Mouse (Mus musculus): ENCODE measurements at regions not wholly inside any gene's neighbourhood (a gene's known extent, or its start where the extent isn't known, plus 50 kb on each side); places are given as distances from the start of the nearest gene placed in this dataset.

DNA sequence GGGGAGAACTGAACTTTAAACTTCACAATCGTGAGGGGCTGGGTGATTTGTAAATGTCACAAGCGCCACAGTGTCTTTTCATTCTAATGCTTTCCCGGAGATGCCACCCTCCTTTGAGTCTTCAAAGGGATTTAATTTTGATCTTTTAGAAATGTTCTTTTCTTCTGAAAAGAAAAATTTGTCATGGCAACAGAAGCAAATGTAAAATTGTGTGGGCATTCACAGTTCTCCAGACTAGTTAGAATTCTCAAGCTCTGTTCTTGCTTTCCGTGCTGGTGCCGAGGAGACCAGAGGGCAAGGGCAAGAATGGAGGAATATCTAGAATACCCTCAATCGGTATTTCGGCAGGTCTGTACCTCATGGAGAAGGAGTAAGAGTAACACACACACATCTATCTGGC, 164.1 kb upstream of the Ccdc122 start:
- DNase-seq (ENCODE audit: low spot score in 2 of 2): no peak

DNA sequence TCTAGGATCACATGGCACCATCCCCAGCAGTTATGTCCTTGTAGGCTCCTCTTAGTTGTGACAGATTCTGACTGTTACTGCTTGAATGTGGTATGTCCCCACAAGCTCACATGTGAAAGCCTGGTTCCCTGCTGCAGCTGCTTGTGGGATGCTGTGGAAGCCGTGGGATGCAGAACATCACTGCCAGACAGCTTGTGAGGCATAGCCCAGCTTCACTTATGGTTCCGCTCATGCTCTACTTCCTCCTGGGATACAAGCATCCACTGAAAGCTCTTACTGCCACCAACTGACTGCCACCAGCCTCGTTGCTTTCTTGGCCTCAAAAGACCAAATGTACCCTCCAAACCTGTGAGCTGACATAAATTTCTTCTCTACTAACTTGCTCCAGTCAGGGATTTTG, 167.7 kb upstream of the Ccdc122 start:
- no peak for DNase-seq (ENCODE audit: low spot score in 2 of 2)

DNA sequence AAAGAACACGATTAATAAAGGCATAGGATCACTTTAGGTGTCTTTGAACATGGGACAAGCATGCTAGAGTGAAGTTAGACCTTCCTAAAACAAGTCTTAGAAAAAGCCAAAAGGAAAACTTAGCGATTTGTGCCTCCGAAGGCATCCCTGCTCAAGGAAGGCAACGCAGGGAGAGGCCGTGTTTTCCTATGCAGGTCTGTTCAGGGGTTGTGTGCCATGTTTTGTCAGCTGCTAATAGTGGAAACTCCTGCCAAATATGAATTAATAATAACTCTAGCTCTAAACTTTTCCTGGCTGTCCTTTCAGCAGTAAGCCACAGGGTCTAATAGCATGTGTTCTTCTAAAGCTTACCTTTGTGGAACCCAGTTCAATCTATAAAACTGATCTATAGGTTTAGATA, 168.4 kb upstream of the Ccdc122 start:
- no peak for DNase-seq (ENCODE audit: low spot score in 2 of 2)

DNA sequence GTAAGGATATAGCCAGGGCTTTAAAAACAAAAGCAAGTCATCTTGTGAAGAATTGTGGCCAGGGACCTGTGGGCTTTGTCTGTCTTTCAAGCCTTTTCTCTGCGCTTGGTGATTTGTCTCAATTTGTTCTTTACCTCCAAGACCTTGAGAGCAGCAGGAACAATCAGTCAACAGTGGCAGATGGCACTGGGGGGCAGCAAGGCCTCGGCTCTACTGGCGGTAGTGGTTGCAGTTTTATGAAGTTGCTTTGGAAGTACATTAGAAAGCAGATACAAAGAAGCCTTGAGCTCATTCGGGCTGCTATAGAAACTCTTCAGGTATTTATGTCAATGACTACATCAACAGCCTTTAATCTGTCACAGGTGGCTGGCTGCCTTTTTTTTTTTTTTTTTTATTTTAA, 171.9 kb upstream of the Ccdc122 start:
- DNase-seq (ENCODE audit: low spot score in 2 of 2): no peak

DNA sequence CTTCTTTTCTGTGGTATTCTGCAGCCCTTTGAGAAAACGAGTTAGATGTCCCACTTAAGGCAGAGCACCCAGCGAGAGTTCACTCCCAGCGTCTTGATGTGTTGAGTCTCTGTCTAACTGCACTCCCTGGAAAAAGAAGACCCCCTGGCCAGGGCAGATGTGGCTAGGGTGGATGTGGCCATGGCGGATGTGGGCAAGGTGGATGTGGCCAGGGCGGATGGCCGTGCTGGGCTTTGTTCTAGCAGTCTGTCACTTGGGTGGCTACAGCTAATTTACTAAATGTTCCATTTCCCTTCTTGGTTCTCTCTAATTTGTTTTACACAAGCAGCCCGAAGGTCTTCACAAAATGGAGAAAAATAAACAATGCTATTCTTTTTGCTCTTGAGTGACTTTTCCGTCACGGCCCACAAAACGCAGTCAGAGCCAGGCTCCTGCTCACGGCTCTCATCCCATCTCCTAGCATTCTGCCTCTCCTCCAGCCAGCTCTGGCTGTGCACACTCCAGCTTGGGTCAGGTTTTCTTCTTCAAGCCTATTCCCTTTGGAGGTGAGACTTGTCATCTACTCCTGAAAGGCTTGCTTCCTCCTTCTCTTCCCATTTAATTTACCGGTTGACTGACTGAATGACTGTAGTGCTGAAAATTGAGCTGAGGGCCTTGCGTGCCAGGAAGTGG, 173.4 kb upstream of the Ccdc122 start:
- DNase-seq (ENCODE audit: low spot score in 2 of 2): no peak

DNA sequence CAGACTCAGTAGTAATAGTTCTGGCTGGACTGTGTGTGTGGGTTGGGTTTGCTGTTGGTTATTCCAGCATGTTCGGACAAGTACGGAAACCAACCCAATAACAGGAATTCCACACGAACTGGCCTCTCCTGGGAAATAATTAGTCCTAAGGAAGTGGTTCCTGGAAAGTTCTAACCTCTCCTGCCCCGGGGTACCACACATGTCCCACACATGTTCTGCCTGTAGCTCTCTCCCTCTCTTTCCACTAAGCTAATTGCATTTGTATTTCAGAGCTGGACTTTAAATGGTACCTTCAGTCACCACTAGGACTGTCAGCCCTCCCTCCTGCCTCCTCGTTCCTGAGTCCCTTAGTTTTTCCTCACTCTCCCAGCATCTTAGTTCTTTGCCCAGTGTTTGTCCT, 178.2 kb upstream of the Ccdc122 start:
- no peak for DNase-seq (ENCODE audit: low spot score in 2 of 2)

DNA sequence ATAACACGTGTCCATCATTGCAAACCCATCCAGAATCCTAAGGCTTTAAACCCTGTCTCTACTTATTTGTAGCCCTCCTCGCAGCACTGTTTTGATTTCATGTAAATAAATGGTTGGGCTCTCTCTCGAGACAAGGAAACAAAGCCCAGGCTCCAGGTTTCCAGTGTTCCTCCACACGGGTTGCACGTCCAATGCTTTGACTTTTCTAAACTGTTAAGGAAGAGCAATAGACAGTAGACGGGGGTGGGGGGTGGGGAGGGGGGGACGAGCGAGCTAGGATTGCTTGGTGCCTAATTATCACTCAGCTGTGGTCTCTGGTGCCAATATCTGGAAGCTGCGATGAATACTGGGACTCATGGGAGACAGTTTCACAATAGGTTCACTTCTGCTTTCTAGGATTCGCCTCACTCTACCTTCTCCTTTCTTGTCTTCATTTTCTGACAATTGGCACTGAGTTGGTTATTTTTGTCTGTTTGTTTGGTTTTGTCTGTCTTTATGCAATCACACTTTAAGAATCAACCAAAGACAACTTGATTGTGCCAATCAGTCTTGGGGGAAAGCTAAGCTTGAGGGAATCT, 179.3 kb upstream of the Ccdc122 start:
- DNase-seq (ENCODE audit: low spot score in 2 of 2): no peak

DNA sequence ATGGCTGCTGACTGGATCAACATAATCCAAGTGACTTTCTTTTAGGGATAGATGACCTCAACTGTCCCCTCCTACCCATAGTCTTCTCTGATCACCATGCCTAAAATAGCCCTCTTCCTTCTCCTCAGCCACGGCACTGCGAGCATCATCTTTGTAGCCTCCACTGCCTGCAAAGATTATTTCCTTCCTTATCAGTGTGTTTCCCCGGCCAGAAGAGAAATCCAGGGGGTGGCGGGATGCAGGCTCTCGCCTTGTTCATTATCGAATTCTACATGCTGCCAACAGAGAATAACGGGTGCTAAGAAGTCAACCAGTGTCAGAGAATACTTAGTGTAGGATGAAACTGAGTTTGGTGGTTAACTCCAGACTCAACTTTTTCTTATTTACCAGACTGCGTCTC, 180.0 kb upstream of the Ccdc122 start:
- DNase-seq (ENCODE audit: low spot score in 2 of 2): no peak

DNA sequence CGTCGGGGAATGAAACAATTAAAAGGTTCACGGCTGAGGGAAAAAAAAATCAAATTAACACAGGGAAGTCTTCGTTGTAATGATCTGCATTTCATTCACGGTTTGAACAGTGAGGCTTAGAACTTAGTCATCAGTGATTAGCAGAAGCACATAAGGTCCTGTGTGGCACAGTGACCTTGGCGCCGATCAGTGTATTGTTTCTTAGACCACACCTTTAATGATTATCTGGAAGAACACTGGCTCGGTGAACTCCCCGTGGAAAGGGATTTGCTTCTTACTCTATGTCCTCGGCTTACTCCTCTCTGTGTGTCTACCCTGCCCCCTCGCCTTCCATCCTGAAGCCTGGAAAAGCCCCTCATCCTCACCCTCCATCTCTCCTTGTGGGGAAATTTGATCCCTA, 181.6 kb upstream of the Ccdc122 start:
- DNase-seq (ENCODE audit: low spot score in 2 of 2): no peak

DNA sequence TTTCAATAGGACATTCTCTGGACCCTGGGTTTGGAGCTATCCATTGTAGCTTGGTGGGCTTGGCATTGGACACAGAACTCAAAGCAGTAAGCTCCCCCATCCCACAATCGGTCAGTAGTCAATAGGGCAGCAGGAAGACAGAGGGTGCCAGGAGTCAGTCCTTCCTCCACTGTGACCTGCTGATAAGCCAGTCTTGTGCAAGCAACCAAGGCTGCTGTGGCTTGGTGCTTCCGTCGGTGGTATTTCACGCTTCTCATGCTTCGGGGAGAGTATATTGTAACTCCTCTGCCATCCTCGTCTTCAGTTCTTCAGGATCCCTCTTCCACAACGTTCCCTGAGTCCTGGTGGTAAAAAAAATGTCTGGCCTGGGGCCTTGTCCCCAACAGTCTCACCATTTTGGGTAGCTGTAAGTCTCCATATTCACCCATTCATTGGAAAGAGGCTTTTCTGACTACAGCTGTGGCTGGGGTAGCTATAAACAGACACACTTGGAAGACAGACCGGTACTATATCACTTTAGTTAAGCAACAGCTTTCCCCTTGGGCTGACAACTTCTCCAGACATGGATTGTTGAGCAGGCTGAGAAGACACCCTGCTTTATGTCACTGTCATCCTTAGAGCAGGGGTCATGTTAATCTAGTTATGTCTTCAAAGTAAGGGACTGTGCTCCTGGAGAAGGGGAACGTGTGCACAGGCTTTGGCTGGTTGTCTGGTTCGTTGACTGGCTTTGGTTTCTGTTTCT, 184.9 kb upstream of the Ccdc122 start:
- DNase-seq (ENCODE audit: low spot score in 2 of 2): no peak

DNA sequence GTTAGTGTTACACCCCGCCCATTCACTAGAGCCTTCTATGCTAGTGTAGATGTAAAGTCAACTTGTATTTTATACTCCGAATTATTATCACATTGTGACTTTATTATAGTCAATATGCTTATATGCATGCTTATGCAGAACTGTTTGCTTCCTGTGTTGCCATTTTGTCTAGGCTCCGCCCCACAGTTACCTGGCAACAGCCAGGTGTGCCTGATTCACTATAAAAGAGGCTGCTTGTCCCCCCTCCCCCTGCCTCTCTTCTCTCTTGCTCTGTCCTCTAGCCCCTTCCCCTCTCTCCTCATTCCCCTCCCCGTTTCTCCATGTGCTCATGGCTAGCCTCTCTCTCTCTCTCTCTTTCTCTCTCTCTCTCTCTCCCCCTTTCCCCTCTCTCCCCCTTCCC, 185.9 kb upstream of the Ccdc122 start:
- no peak for DNase-seq (ENCODE audit: low spot score in 2 of 2)

DNA sequence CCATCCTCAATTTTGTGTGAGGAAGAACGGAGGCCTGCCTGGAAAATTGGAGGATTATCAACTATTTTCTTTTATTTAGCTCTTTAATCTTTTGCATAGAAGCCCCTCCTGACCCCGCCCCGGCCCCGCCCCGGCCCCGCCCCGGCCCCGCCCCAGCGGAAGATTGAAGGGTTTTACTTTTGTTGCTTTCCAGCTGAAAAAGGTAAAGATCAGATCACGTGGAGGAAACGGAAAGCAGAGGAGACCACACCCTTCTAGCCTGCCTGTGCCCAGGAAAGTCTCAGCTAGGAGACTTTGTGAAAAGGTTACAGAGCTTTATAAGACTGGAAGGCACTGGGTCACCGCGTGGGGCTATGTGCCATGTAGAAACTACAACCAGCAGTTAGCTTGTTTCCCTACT, 186.5 kb upstream of the Ccdc122 start:
- no peak for DNase-seq (ENCODE audit: low spot score in 2 of 2)

DNA sequence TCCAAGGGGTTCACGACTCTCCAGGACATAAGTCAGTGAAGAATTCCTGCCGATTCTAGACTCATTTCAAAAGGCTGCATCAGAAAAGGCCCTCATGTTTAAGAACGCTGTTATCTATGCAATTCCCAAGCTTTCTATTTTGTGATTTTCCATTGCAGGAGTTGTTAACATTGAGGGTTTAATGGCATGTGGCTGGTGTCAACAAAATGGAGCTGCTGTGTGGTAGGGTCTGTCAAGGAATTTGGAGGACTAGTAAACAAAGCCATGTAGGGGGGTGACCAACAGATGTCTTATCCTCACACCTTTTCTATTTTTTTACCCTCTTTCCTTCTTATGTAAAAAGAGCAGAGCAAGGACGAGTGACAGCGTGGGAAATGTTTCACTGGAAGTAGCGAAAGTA, 186.9 kb upstream of the Ccdc122 start:
- DNase-seq (ENCODE audit: low spot score in 2 of 2): no peak

DNA sequence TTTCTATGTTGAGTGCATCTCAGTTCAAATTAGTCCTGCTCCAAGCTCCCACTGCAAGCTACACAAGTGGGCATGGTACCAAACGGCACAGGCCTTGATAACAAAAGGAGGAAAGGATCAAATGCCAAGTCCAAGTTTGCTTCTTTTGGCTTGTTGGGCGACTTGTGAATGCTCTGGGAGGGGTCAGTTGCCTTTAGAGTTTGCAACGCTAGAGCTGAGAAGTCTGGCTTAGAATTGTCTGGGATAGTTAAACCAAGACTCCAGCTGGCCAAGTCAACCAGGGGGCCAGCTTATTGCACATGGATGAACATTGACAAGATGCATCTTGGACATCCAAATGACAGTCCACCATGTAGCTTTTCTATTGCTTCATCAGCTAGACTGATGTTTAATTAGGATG, 187.5 kb upstream of the Ccdc122 start:
- no peak for DNase-seq (ENCODE audit: low spot score in 2 of 2)

DNA sequence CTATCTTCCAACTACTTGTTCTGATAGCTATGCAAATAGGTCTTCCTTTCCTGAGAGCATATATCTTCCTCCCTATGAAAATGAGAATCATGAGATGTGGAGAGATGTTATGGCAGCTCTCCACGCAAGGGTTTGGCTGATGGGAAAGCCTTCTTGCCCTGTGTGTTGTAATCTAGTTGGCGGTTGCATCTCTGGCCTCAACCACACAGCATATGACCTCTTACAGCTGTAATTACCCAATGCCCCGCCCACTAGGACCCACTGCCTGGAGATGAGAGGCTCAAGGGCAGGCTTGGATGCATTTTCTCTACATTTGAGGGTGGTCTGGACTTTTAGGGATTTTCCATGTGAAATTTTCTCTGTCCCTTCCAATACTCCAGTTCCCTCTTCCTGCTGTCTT, 190.9 kb upstream of the Ccdc122 start:
- no peak for DNase-seq (ENCODE audit: low spot score in 2 of 2)

DNA sequence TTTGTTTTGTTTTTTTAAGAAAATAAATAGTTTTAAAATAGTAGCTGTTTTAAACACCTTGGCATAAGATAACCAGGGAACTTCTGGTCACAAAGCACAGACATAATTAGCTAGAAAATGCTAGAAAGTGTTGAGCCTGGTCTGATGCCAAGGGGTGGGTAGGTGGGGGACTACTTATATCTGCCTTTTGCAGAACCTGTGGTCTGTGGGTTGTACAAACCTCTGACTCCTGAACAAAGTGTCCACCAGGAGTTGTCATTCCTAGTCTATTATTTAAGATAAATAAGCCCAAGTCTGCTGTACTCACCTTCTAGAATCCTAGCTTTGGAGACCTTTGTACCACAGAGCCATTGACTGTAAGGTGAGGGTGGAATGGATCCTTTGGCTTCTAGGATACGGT, 191.9 kb upstream of the Ccdc122 start:
- DNase-seq (ENCODE audit: low spot score in 2 of 2): no peak

DNA sequence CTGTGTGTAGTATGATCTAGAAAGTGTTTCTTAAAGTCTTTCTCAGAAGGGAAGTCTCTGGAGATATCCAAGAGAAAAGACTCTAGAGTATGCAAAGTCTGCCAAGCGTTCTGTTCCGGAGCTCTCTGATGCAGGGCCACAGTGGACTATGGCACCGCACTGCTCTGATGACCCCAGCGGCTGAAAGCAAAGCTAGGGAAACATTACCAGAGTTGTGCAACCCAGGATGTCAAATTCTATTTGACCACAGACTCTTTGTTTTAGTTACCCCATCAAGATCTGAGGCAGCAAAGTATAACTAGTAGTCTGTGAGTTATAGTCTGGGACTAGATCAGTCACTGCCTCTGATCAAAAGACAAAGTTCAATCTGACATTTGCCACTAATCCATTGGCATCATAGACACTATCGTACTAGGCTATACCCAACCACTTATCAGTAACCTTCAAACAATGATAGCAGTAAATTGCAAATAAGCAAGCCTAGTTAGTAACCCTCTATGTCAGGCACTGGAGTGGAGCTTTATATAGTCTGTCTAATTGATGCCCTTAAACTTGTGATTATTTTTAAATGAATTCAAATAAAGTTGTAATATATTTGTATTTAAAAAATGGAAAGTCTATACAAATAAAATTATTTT, 198.9 kb upstream of the Ccdc122 start:
- DNase-seq (ENCODE audit: low spot score in 2 of 2): no peak

DNA sequence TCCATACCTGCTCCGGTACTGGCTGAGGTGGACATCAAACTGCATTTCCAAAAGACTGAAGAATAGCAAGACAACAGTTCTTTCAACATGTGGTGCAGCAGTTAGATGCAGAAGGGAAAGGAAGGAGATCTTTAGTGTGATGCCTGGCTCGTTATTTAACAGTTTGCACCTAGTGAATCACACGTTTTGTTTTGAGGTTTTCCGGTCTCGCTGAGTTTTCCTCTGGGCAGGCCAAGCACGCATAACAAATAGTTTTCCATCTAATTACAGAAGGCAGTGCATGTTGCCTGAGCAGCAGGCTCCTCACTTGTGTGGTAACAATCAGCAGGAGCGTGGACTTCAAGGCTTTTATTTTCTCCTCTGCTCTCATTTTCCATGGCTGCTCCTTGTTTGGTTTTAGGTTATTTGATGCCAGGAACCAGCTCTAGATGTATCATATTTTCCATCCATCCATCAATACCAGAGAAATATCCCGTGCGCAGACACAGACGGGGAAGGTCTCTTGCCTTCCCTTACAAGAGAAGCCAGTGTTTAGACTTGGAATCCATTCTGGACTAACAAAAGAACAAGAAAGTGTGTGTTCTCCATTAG, 199.6 kb upstream of the Ccdc122 start:
- DNase-seq (ENCODE audit: low spot score in 2 of 2): no peak

DNA sequence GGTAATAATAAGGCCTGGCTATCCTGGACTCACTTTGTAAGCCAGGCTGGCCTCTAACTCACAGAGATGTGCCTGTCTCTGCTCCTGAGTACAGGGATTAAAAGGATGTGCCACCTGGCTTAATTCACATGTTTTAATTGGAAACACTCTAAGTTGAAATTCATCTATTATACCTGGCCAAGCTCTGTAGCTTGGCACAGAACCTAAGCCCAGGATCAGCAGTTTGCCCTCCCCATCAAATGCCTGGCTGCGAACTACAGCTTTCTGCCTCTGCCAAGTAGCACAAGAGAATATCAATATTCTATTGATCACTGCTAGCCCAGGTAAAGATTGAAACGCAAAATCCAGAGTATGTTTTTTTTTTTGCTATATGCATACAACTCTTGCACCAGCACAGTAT, 200.3 kb upstream of the Ccdc122 start:
- DNase-seq (ENCODE audit: low spot score in 2 of 2): no peak

DNA sequence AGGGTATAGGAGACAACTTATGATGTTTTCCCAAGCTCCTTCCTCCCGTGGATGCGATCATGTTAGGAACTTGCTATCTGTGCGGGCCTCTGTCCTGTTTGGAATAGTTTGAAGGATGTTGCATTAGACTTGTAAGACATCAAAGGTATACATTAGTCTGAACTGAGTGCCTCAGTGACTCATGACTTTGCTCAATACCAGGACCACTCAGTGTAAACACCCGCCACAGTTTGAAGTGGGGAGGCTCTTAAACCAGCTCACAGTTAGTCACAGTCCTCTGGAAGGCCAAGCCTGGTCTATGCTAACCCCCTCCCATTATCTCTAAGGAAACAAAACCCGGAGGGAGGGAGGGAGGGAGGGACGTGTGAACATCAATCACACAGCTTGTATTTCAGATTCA, 202.5 kb upstream of the Ccdc122 start:
- DNase-seq (ENCODE audit: low spot score in 2 of 2): no peak

DNA sequence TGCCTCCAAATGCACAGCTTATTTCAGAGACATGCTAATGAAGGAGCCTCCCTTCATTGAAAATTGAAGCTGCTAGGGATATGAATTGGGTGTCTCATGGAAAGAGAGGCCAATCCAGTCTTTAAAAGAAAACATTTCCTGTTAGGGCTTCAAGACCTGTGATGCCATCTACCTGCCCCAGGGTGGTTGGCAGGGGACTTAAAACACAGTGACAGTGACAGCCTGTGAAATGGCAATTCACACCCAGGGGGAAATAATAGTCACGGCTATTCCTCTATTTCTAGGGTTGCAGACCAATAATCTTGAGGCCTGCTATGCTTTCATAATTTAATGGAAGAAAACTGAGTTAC, 207.4 kb upstream of the Ccdc122 start:
- DNase-seq (ENCODE audit: low spot score in 2 of 2): no peak
